Mouse (Mus musculus): Measurements from ENCODE around the gene Fancc.

GRCm38 (mm10) chr13:63242401-63243192 lies 254.5 kb downstream of the Fancc start:
- no peak for TF ChIP-seq CTCF (IDR thresholded peaks at IDR 0.05; ENCODE audit: borderline replicate concordance, insufficient read depth, low read depth, low read length)
- no peak for TF ChIP-seq POLR2A (IDR thresholded peaks at IDR 0.05; ENCODE audit: borderline replicate concordance, insufficient read depth, low read length)
